11 mouse cellular contexts compared by ENCODE assay signal in genomic region chr12:104637046-104638032, GRCm38 (mm10).
DNase-seq lines count a peak whose midpoint lies in the region; ATAC-seq and TF ChIP-seq lines count a peak whose summit lies in the region.
"Had no signal": no experiment of that assay in that cellular context is flagged by ENCODE, and none has a peak within 500 bp of the region (broad histone marks: within the 10 kb centered on the region; RNA-seq: fewer than 3 reads in every experiment).

No protein-coding gene starts in this region.

- DNase-seq in heart, adult 18-20 months = no peak
- DNase-seq in ES-CJ7 (ENCODE audit: low read depth, low spot score) = peak; percentile 13
- DNase-seq in forebrain, embryonic 14.5 days (ENCODE audit: low spot score) = peak; percentile 79
- peak; percentile 36 for DNase-seq in midbrain, embryonic 10.5 days (ENCODE audit: low spot score)
- DNase-seq in cerebellum, adult 11 months = no peak
- no peak for DNase-seq in thymus, adult 2 months
- DNase-seq in urinary bladder, postnatal 14 days (ENCODE audit: low spot score) = no peak
- DNase-seq: cerebellum, adult 18-20 months; heart, postnatal 36 days; spleen, adult 18-20 months had no signal

- no peak for TF ChIP-seq POLR2A in thymus, adult 2 months (IDR thresholded peaks at IDR 0.05; ENCODE audit: control insufficient read depth, extremely low read depth, insufficient read depth, low read length, poor library complexity)

- H3K9ac ChIP-seq in heart, embryonic 12.5 days = peak overlapping the region; percentile 40; the same call in 1 of the 2 replicates
- H3K9ac ChIP-seq in forebrain, embryonic 14.5 days (ENCODE audit: low read length) = no peak overlapping the region

- no peak for TF ChIP-seq CTCF in thymus, adult 2 months (IDR thresholded peaks at IDR 0.05; ENCODE audit: borderline replicate concordance, control insufficient read depth, extremely low read depth, insufficient read depth, low read length, poor library complexity)

- ATAC-seq in heart, embryonic 12.5 days (ENCODE audit: insufficient number of reproducible peaks, low FRiP score) = no peak
- ATAC-seq in forebrain, embryonic 14.5 days = peak; percentile 88

- peak overlapping the region; percentile 22; the same call in 1 of the 2 replicates for H3K4me3 ChIP-seq in heart, embryonic 12.5 days
- H3K4me3 ChIP-seq in forebrain, embryonic 14.5 days (ENCODE audit: low read depth, low read length) = no peak overlapping the region
- H3K4me3 ChIP-seq in midbrain, embryonic 10.5 days = peak overlapping the region; percentile 22
- no peak overlapping the region for H3K4me3 ChIP-seq in thymus, adult 2 months (ENCODE audit: control insufficient read depth, insufficient read depth, low read length)

- peaks cover 48% of the 10 kb centered on the region for H3K27me3 ChIP-seq in heart, embryonic 12.5 days (replicated peaks)
- H3K27me3 ChIP-seq in forebrain, embryonic 14.5 days (replicated peaks; ENCODE audit: control insufficient read depth, insufficient read depth, low read length) = peaks cover 7% of the 10 kb centered on the region; the same call in 1 of the 2 replicates
- H3K27me3 ChIP-seq in midbrain, embryonic 10.5 days (ENCODE audit: low read depth, poor library complexity, severe bottlenecking) = peaks cover 45% of the 10 kb centered on the region
- H3K27me3 ChIP-seq in thymus, adult 2 months (ENCODE audit: control insufficient read depth, insufficient read depth, low read length) = no peaks in the 10 kb centered on the region; the same call in 1 of the 2 replicates

- H3K4me1 ChIP-seq in heart, embryonic 12.5 days (replicated peaks) = peaks cover 15% of the 10 kb centered on the region
- peaks cover 9% of the 10 kb centered on the region for H3K4me1 ChIP-seq in forebrain, embryonic 14.5 days (ENCODE audit: control insufficient read depth, insufficient read depth, low read length)
- peaks cover 17% of the 10 kb centered on the region for H3K4me1 ChIP-seq in midbrain, embryonic 10.5 days
- H3K4me1 ChIP-seq in thymus, adult 2 months (replicated peaks; ENCODE audit: control insufficient read depth, insufficient read depth, low read length) = no peaks in the 10 kb centered on the region

- H3K4me2 ChIP-seq in heart, embryonic 12.5 days = peak overlapping the region; percentile 59
- H3K4me2 ChIP-seq in forebrain, embryonic 14.5 days (ENCODE audit: low read length) = peak overlapping the region; percentile 21; the same call in 1 of the 2 replicates

- H3K9me3 ChIP-seq in heart, embryonic 12.5 days (replicated peaks) = no peaks in the 10 kb centered on the region
- no peaks in the 10 kb centered on the region for H3K9me3 ChIP-seq in forebrain, embryonic 14.5 days (replicated peaks; ENCODE audit: control insufficient read depth, low read length)
- no peaks in the 10 kb centered on the region for H3K9me3 ChIP-seq in midbrain, embryonic 10.5 days (replicated peaks)

- no peak overlapping the region for H3K27ac ChIP-seq in heart, embryonic 12.5 days (ENCODE audit: poor library complexity, severe bottlenecking)
- H3K27ac ChIP-seq in forebrain, embryonic 14.5 days (ENCODE audit: low read depth, low read length) = no peak overlapping the region
- no peak overlapping the region for H3K27ac ChIP-seq in midbrain, embryonic 10.5 days (replicated peaks)
- H3K27ac ChIP-seq in thymus, adult 2 months (ENCODE audit: control insufficient read depth, insufficient read depth, low read length) = no peak overlapping the region

- 5% methylated on average over 33 of the region's 33 CpGs for WGBS in heart, embryonic 12.5 days
- WGBS in forebrain, embryonic 14.5 days = 12% methylated on average over 33 of the region's 33 CpGs
- WGBS in midbrain, embryonic 10.5 days = 20% methylated on average over 33 of the region's 33 CpGs
- WGBS in thymus, adult 2 months = 10% methylated on average over 33 of the region's 33 CpGs

- no peaks in the 10 kb centered on the region for H3K36me3 ChIP-seq in heart, embryonic 12.5 days
- H3K36me3 ChIP-seq in forebrain, embryonic 14.5 days (ENCODE audit: control insufficient read depth, insufficient read depth, low read length) = no peaks in the 10 kb centered on the region
- no peaks in the 10 kb centered on the region for H3K36me3 ChIP-seq in midbrain, embryonic 10.5 days
- H3K36me3 ChIP-seq in thymus, adult 2 months (ENCODE audit: control insufficient read depth, insufficient read depth, low read length) = no peaks in the 10 kb centered on the region

Comparison
In these comparisons a context has a peak if more than half of its experiments do, and no peak if none do; other contexts are left out.
1. H3K4me3 ChIP-seq: peak in heart, embryonic 12.5 days (single experiment) and midbrain, embryonic 10.5 days (single experiment); none in forebrain, embryonic 14.5 days (single experiment) and thymus, adult 2 months (single experiment).
2. DNase-seq: peak in ES-CJ7 (single experiment), forebrain, embryonic 14.5 days (single experiment) and midbrain, embryonic 10.5 days (single experiment); none in heart, adult 18-20 months (0 of 2), cerebellum, adult 11 months (single experiment), thymus, adult 2 months (single experiment) and urinary bladder, postnatal 14 days (single experiment).